Mouse (Mus musculus) T-cell, adult 2 months (primary cell): Measurements from ENCODE around the gene Prdm16.

Source experiments
- DNase-seq: peaks from one replicate; pipeline ENCODE4 v3.0.0; 2022; ENCODE audit warnings: low spot score

Prdm16 gene

DNA sequence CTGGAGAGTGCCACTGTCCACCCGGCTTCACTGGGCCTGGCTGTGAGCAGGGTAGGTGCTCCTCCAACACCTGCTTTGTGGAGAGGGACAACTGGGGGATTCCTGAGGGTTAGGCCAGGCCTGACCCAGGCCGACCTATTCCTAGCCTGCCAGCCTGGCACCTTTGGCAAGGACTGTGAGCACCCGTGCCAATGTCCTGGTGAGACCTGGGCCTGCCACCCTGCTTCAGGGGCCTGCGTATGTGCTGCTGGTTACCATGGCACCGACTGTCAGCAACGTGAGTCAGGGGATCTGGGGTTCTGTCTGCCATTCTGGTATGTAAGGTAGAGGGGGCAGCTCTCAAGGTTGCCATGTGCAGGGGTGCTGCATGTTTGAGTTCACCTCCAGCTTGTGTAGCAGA, 369.2 kb downstream of the Prdm16 start:
- no peak for DNase-seq
